Mouse (Mus musculus): Measurements from ENCODE around the gene Hspe1.

DNA sequence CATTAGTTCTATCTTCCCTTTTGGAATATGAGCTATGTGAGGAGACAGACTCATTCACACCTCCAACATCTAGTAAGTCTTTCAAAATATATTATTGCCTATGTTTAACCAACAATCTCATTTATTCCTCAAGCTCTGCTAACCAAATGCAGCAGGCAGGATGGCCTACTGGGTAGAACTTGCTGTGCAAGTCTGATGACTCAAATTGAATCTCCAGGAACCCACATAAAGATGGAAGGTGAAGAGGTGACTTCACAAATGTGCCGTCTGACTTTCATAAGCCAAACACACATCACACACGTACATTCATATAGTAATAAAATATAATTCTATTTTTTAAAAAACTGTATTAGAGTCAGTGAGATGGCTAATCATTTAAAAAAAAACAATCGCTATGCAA is 36.3 kb upstream of the Hspe1 start:
- TF ChIP-seq POLR2A (IDR thresholded peaks at IDR 0.05; ENCODE audit: insufficient read depth, low read depth, low read length) (no peak), CTCF (IDR thresholded peaks at IDR 0.05) (no peak), EP300 (IDR thresholded peaks at IDR 0.05; ENCODE audit: insufficient read depth, low read depth, low read length) (no peak)

Measured in heart, adult 2 months (tissue).